Mouse (Mus musculus): ENCODE measurements around the gene Tnfrsf13b. TPM values are rescaled to one million over a fixed set of nuclear protein-coding genes. Genes with fewer than 3 reads are reported as not detected.

Gene Tnfrsf13b
- total RNA-seq (2018; cell fraction: chromatin; rRNA removed): 10 to 100 TPM in 13 of 26 experiments, 1 to 10 TPM in 13; 1.8 to 42.9 (median 11.1) TPM
- total RNA-seq (2018; cell fraction: cytosol; rRNA removed): 10 to 100 TPM; 30.6 to 61.4 (median 49.5) TPM
- 10 to 100 TPM in 25 of 26 experiments, 1 to 10 TPM in 1; 9.8 to 70.3 (median 24.3) TPM for total RNA-seq (2018; cell fraction: nucleus; rRNA removed)
- 35.3 to 55.0 TPM (median 51.2 TPM) in 3 replicates for polyA plus RNA-seq (2018)

GRCm38 (mm10) chr11:61126606-61127355 is at the start of gene Tnfrsf13b:
Gene Tnfrsf13b (plus strand): TSS chr11:61126755.
- WGBS (ENCODE audit: missing documents): 89% methylated on average over 23 of the region's 23 CpGs
- Histone ChIP-seq H3K79me2 (ENCODE audit: inconsistent target) (no peaks in the 10 kb centered on the region), H3K36me3 (ENCODE audit: inconsistent target) (no peaks in the 10 kb centered on the region), H3K27ac (no peak within 1 kb of the TSS), H3K4me3 (ENCODE audit: inconsistent target) (no peak within 1 kb of the TSS)

GRCm38 (mm10) chr11:61081624-61082023 is 44.9 kb upstream of the Tnfrsf13b start:
- H3K79me2 ChIP-seq (ENCODE audit: inconsistent target): no peaks in the 10 kb centered on the region
- H3K27ac ChIP-seq: no peak overlapping the region
- H3K4me3 ChIP-seq (ENCODE audit: inconsistent target): no peak overlapping the region
- WGBS (ENCODE audit: missing documents): 85% methylated on average over 2 of the region's 2 CpGs
- H3K36me3 ChIP-seq (ENCODE audit: inconsistent target): no peaks in the 10 kb centered on the region

- WGBS (ENCODE audit: missing documents): 90% methylated on average over 7 of the region's 7 CpGs
- no peaks in the 10 kb centered on the region for H3K79me2 ChIP-seq (ENCODE audit: inconsistent target)
- H3K27ac ChIP-seq: no peak overlapping the region
- H3K4me3 ChIP-seq (ENCODE audit: inconsistent target): no peak overlapping the region
- H3K36me3 ChIP-seq (ENCODE audit: inconsistent target): no peaks in the 10 kb centered on the region
Measured at GRCm38 (mm10) chr11:61090195-61090594, 36.4 kb upstream of the Tnfrsf13b start.

- WGBS (ENCODE audit: missing documents): 95% methylated on average over 2 of the region's 3 CpGs
- H3K79me2 ChIP-seq (ENCODE audit: inconsistent target): no peaks in the 10 kb centered on the region
- H3K4me3 ChIP-seq (ENCODE audit: inconsistent target): no peak overlapping the region
- no peaks in the 10 kb centered on the region for H3K36me3 ChIP-seq (ENCODE audit: inconsistent target)
- H3K27ac ChIP-seq: no peak overlapping the region
Measured at GRCm38 (mm10) chr11:61091192-61091591, 35.4 kb upstream of the Tnfrsf13b start.

GRCm38 (mm10) chr11:61091642-61092262 is 34.8 kb upstream of the Tnfrsf13b start:
- Histone ChIP-seq H3K36me3 (ENCODE audit: inconsistent target) (no peaks in the 10 kb centered on the region), H3K27ac (no peak overlapping the region), H3K79me2 (ENCODE audit: inconsistent target) (no peaks in the 10 kb centered on the region), H3K4me3 (ENCODE audit: inconsistent target) (no peak overlapping the region)
- 34% methylated on average over 7 of the region's 7 CpGs for WGBS (ENCODE audit: missing documents)

GRCm38 (mm10) chr11:61098046-61098445 is 28.5 kb upstream of the Tnfrsf13b start:
- WGBS (ENCODE audit: missing documents): 100% methylated on average over 1 of the region's 1 CpGs
- H3K36me3 ChIP-seq (ENCODE audit: inconsistent target): no peaks in the 10 kb centered on the region
- no peaks in the 10 kb centered on the region for H3K79me2 ChIP-seq (ENCODE audit: inconsistent target)
- no peak overlapping the region for H3K27ac ChIP-seq
- no peak overlapping the region for H3K4me3 ChIP-seq (ENCODE audit: inconsistent target)

GRCm38 (mm10) chr11:61102397-61103339 is 23.9 kb upstream of the Tnfrsf13b start:
- no peak overlapping the region for H3K4me3 ChIP-seq (ENCODE audit: inconsistent target)
- 82% methylated on average over 9 of the region's 13 CpGs for WGBS (ENCODE audit: missing documents)
- no peaks in the 10 kb centered on the region for H3K79me2 ChIP-seq (ENCODE audit: inconsistent target)
- no peaks in the 10 kb centered on the region for H3K36me3 ChIP-seq (ENCODE audit: inconsistent target)
- no peak overlapping the region for H3K27ac ChIP-seq

GRCm38 (mm10) chr11:61104241-61104901 is 22.2 kb upstream of the Tnfrsf13b start:
- Histone ChIP-seq H3K27ac (no peak overlapping the region), H3K36me3 (ENCODE audit: inconsistent target) (no peaks in the 10 kb centered on the region), H3K79me2 (ENCODE audit: inconsistent target) (no peaks in the 10 kb centered on the region), H3K4me3 (ENCODE audit: inconsistent target) (no peak overlapping the region)
- WGBS (ENCODE audit: missing documents): 22% methylated on average over 20 of the region's 20 CpGs

GRCm38 (mm10) chr11:61108911-61109361 is 17.6 kb upstream of the Tnfrsf13b start:
- Histone ChIP-seq H3K4me3 (ENCODE audit: inconsistent target) (no peak overlapping the region), H3K27ac (peak overlapping the region; percentile 17; the same call in 1 of the 2 replicates), H3K79me2 (ENCODE audit: inconsistent target) (no peaks in the 10 kb centered on the region), H3K36me3 (ENCODE audit: inconsistent target) (no peaks in the 10 kb centered on the region)
- 40% methylated on average over 12 of the region's 12 CpGs for WGBS (ENCODE audit: missing documents)

- 82% methylated on average over 5 of the region's 6 CpGs for WGBS (ENCODE audit: missing documents)
- H3K79me2 ChIP-seq (ENCODE audit: inconsistent target): no peaks in the 10 kb centered on the region
- H3K36me3 ChIP-seq (ENCODE audit: inconsistent target): no peaks in the 10 kb centered on the region
- H3K4me3 ChIP-seq (ENCODE audit: inconsistent target): no peak overlapping the region
- H3K27ac ChIP-seq: no peak overlapping the region
Measured at GRCm38 (mm10) chr11:61109707-61110106, 16.8 kb upstream of the Tnfrsf13b start.

- no peaks in the 10 kb centered on the region for H3K79me2 ChIP-seq (ENCODE audit: inconsistent target)
- H3K4me3 ChIP-seq (ENCODE audit: inconsistent target): no peak overlapping the region
- WGBS (ENCODE audit: missing documents): 95% methylated on average over 10 of the region's 10 CpGs
- no peak overlapping the region for H3K27ac ChIP-seq
- H3K36me3 ChIP-seq (ENCODE audit: inconsistent target): no peaks in the 10 kb centered on the region
Measured at GRCm38 (mm10) chr11:61110113-61110512, 16.4 kb upstream of the Tnfrsf13b start.

- Histone ChIP-seq H3K27ac (no peak overlapping the region), H3K79me2 (ENCODE audit: inconsistent target) (no peaks in the 10 kb centered on the region), H3K4me3 (ENCODE audit: inconsistent target) (no peak overlapping the region), H3K36me3 (ENCODE audit: inconsistent target) (no peaks in the 10 kb centered on the region)
- WGBS (ENCODE audit: missing documents): 100% methylated on average over 1 of the region's 1 CpGs
Measured at GRCm38 (mm10) chr11:61110928-61111327, 15.6 kb upstream of the Tnfrsf13b start.

GRCm38 (mm10) chr11:61111472-61111871 is 15.1 kb upstream of the Tnfrsf13b start:
- Histone ChIP-seq H3K27ac (no peak overlapping the region), H3K4me3 (ENCODE audit: inconsistent target) (no peak overlapping the region), H3K79me2 (ENCODE audit: inconsistent target) (no peaks in the 10 kb centered on the region), H3K36me3 (ENCODE audit: inconsistent target) (no peaks in the 10 kb centered on the region)
- WGBS (ENCODE audit: missing documents): 97% methylated on average over 4 of the region's 4 CpGs

Measured in macrophage (primary cell).